Mouse (Mus musculus): ENCODE measurements around the gene Hey2. TPM values are rescaled to one million over a fixed set of nuclear protein-coding genes. Genes with fewer than 3 reads are reported as not detected.

Gene Hey2
- polyA plus RNA-seq, 1 experiment from 2014 or later = 29.9 TPM

- no peak overlapping the region for H3K27ac ChIP-seq (ENCODE audit: low read depth, low read length)
- peaks cover 4% of the 10 kb centered on the region; the same call in 1 of the 2 replicates for H3K9me3 ChIP-seq (replicated peaks; ENCODE audit: control insufficient read depth, low read length)
- H3K4me1 ChIP-seq (ENCODE audit: control insufficient read depth, insufficient read depth, low read length) = peaks cover 2% of the 10 kb centered on the region; the same call in 1 of the 2 replicates
- no peak for ATAC-seq (replicated peaks; ENCODE audit: insufficient number of reproducible peaks, low FRiP score, low TSS enrichment)
- H3K9ac ChIP-seq (ENCODE audit: low read depth, low read length) = no peak overlapping the region
- no peak overlapping the region for H3K4me2 ChIP-seq
- no peaks in the 10 kb centered on the region for H3K27me3 ChIP-seq (ENCODE audit: control insufficient read depth, insufficient read depth, low read length)
- WGBS (ENCODE audit: insufficient replicate concordance) = 87% methylated on average over 2 of the region's 2 CpGs
- H3K36me3 ChIP-seq (ENCODE audit: control insufficient read depth, insufficient read depth, low read length) = no peaks in the 10 kb centered on the region
- no peak overlapping the region for H3K4me3 ChIP-seq (ENCODE audit: low read depth, low read length)
These were observed 42.7 kb downstream of the Hey2 start for GRCm38 (mm10) chr10:30799713-30800450.

- peaks cover 6% of the 10 kb centered on the region; the same call in 1 of the 2 replicates for H3K9me3 ChIP-seq (replicated peaks; ENCODE audit: control insufficient read depth, low read length)
- H3K27ac ChIP-seq (ENCODE audit: low read depth, low read length) = no peak overlapping the region
- no peak overlapping the region for H3K4me3 ChIP-seq (ENCODE audit: low read depth, low read length)
- ATAC-seq (replicated peaks; ENCODE audit: insufficient number of reproducible peaks, low FRiP score, low TSS enrichment) = no peak
- no peaks in the 10 kb centered on the region for H3K4me1 ChIP-seq (ENCODE audit: control insufficient read depth, insufficient read depth, low read length)
- 83% methylated on average over 5 of the region's 5 CpGs for WGBS (ENCODE audit: insufficient replicate concordance)
- peaks cover 2% of the 10 kb centered on the region; the same call in 1 of the 2 replicates for H3K36me3 ChIP-seq (ENCODE audit: control insufficient read depth, insufficient read depth, low read length)
- no peak overlapping the region for H3K4me2 ChIP-seq
- no peaks in the 10 kb centered on the region for H3K27me3 ChIP-seq (ENCODE audit: control insufficient read depth, insufficient read depth, low read length)
- no peak overlapping the region for H3K9ac ChIP-seq (ENCODE audit: low read depth, low read length)
These were observed 45.9 kb downstream of the Hey2 start for GRCm38 (mm10) chr10:30796469-30797261.

GRCm38 (mm10) chr10:30791016-30791415 lies 51.6 kb downstream of the Hey2 start:
- no peak overlapping the region for H3K9ac ChIP-seq (ENCODE audit: low read depth, low read length)
- peaks cover 2% of the 10 kb centered on the region; the same call in 1 of the 2 replicates for H3K36me3 ChIP-seq (ENCODE audit: control insufficient read depth, insufficient read depth, low read length)
- WGBS (ENCODE audit: insufficient replicate concordance) = 85% methylated on average over 3 of the region's 3 CpGs
- H3K27me3 ChIP-seq (ENCODE audit: control insufficient read depth, insufficient read depth, low read length) = no peaks in the 10 kb centered on the region
- H3K4me2 ChIP-seq = no peak overlapping the region
- H3K4me1 ChIP-seq (ENCODE audit: control insufficient read depth, insufficient read depth, low read length) = no peaks in the 10 kb centered on the region
- H3K4me3 ChIP-seq (ENCODE audit: low read depth, low read length) = no peak overlapping the region
- peaks cover 6% of the 10 kb centered on the region; the same call in 1 of the 2 replicates for H3K9me3 ChIP-seq (replicated peaks; ENCODE audit: control insufficient read depth, low read length)
- H3K27ac ChIP-seq (ENCODE audit: low read depth, low read length) = no peak overlapping the region
- no peak for ATAC-seq (replicated peaks; ENCODE audit: insufficient number of reproducible peaks, low FRiP score, low TSS enrichment)

- WGBS (ENCODE audit: insufficient replicate concordance) = 94% methylated on average over 5 of the region's 5 CpGs
- H3K27ac ChIP-seq (ENCODE audit: low read depth, low read length) = no peak overlapping the region
- H3K9me3 ChIP-seq (replicated peaks; ENCODE audit: control insufficient read depth, low read length) = 0 out of 2 replicates have a peak, but pooled peaks cover under 1% of the 10 kb centered on the region
- no peaks in the 10 kb centered on the region for H3K27me3 ChIP-seq (ENCODE audit: control insufficient read depth, insufficient read depth, low read length)
- no peak for ATAC-seq (replicated peaks; ENCODE audit: insufficient number of reproducible peaks, low FRiP score, low TSS enrichment)
- no peak overlapping the region for H3K9ac ChIP-seq (ENCODE audit: low read depth, low read length)
- H3K4me3 ChIP-seq (ENCODE audit: low read depth, low read length) = no peak overlapping the region
- peaks cover under 1% of the 10 kb centered on the region; the same call in 1 of the 2 replicates for H3K36me3 ChIP-seq (ENCODE audit: control insufficient read depth, insufficient read depth, low read length)
- H3K4me1 ChIP-seq (ENCODE audit: control insufficient read depth, insufficient read depth, low read length) = no peaks in the 10 kb centered on the region
- no peak overlapping the region for H3K4me2 ChIP-seq
These were observed 53.1 kb downstream of the Hey2 start for GRCm38 (mm10) chr10:30789521-30789920.

- no peak overlapping the region for H3K9ac ChIP-seq (ENCODE audit: low read depth, low read length)
- 86% methylated on average over 1 of the region's 1 CpGs for WGBS (ENCODE audit: insufficient replicate concordance)
These were observed 54.3 kb downstream of the Hey2 start for GRCm38 (mm10) chr10:30788340-30788721.

GRCm38 (mm10) chr10:30787684-30788339 lies 54.8 kb downstream of the Hey2 start:
- ATAC-seq (replicated peaks; ENCODE audit: insufficient number of reproducible peaks, low FRiP score, low TSS enrichment) = no peak
- H3K9me3 ChIP-seq (replicated peaks; ENCODE audit: control insufficient read depth, low read length) = no peaks in the 10 kb centered on the region
- 65% methylated on average over 3 of the region's 3 CpGs for WGBS (ENCODE audit: insufficient replicate concordance)

More at GRCm38 (mm10) chr10:30788340-30788721, 54.3 kb downstream of the Hey2 start:
- Histone ChIP-seq H3K9me3 (replicated peaks; ENCODE audit: control insufficient read depth, low read length) (no peaks in the 10 kb centered on the region), H3K27me3 (ENCODE audit: control insufficient read depth, insufficient read depth, low read length) (no peaks in the 10 kb centered on the region), H3K27ac (ENCODE audit: low read depth, low read length) (no peak overlapping the region), H3K4me1 (ENCODE audit: control insufficient read depth, insufficient read depth, low read length) (no peaks in the 10 kb centered on the region), H3K4me2 (no peak overlapping the region), H3K36me3 (ENCODE audit: control insufficient read depth, insufficient read depth, low read length) (no peaks in the 10 kb centered on the region), H3K4me3 (ENCODE audit: low read depth, low read length) (no peak overlapping the region)
- ATAC-seq (replicated peaks; ENCODE audit: insufficient number of reproducible peaks, low FRiP score, low TSS enrichment) = no peak

GRCm38 (mm10) chr10:30786103-30786754 lies 56.4 kb downstream of the Hey2 start:
- Histone ChIP-seq H3K27ac (ENCODE audit: low read depth, low read length) (no peak overlapping the region), H3K27me3 (ENCODE audit: control insufficient read depth, insufficient read depth, low read length) (no peaks in the 10 kb centered on the region), H3K4me3 (ENCODE audit: low read depth, low read length) (no peak overlapping the region), H3K9me3 (replicated peaks; ENCODE audit: control insufficient read depth, low read length) (no peaks in the 10 kb centered on the region), H3K9ac (ENCODE audit: low read depth, low read length) (no peak overlapping the region), H3K4me1 (ENCODE audit: control insufficient read depth, insufficient read depth, low read length) (no peaks in the 10 kb centered on the region), H3K36me3 (ENCODE audit: control insufficient read depth, insufficient read depth, low read length) (no peaks in the 10 kb centered on the region), H3K4me2 (no peak overlapping the region)
- no peak for ATAC-seq (replicated peaks; ENCODE audit: insufficient number of reproducible peaks, low FRiP score, low TSS enrichment)
- WGBS (ENCODE audit: insufficient replicate concordance) = 79% methylated on average over 5 of the region's 5 CpGs

More at GRCm38 (mm10) chr10:30787684-30788339, 54.8 kb downstream of the Hey2 start:
- H3K4me2 ChIP-seq = no peak overlapping the region
- no peak overlapping the region for H3K27ac ChIP-seq (ENCODE audit: low read depth, low read length)
- no peaks in the 10 kb centered on the region for H3K4me1 ChIP-seq (ENCODE audit: control insufficient read depth, insufficient read depth, low read length)
- H3K27me3 ChIP-seq (ENCODE audit: control insufficient read depth, insufficient read depth, low read length) = no peaks in the 10 kb centered on the region
- H3K4me3 ChIP-seq (ENCODE audit: low read depth, low read length) = no peak overlapping the region
- no peak overlapping the region for H3K9ac ChIP-seq (ENCODE audit: low read depth, low read length)
- H3K36me3 ChIP-seq (ENCODE audit: control insufficient read depth, insufficient read depth, low read length) = no peaks in the 10 kb centered on the region

All from heart, embryonic 11.5 days (tissue).